In the genomic region with DNA sequence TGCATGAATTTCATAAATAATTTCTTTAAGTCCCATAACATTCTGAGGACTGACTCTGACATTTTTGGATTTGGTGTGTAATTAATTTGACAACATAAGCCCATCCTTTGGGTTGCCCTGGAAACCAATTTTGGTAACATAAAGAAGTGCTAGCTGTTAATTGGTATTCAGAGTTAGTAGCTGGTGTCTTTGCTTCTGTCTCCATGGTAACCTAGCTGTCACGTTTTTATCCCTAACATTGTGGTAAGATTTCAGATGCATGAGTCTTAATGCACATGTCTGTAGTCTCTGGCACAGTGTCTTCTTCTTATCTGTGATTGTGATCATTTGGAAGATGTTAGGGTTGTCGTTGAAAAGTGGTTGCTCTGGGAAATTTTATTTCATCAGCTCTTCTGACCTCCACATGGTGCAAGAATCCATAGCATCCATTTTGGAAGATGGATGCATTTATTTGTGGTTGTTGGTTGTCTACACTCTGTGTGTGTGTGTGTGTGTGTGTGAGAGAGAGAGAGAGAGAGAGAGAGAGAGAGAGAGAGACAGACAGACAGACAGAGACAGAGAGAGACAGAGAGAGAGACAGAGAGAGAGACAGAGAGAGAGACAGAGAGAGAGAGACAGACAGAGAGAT, we compare ENCODE assay signal across 16 mouse cellular contexts.
DNase-seq lines count a peak whose midpoint lies in the region; ATAC-seq and TF ChIP-seq lines count a peak whose summit lies in the region.
"Had no signal": no experiment of that assay in that cellular context is flagged by ENCODE, and none has a peak within 500 bp of the region (broad histone marks: within the 10 kb centered on the region; RNA-seq: fewer than 3 reads in every experiment).

No protein-coding gene starts in this region.

- TF ChIP-seq CTCF in olfactory bulb, adult 2 months (IDR thresholded peaks at IDR 0.05; ENCODE audit: insufficient read depth, low read depth, low read length), result no peak

- H3K4me1 ChIP-seq in forebrain, embryonic 15.5 days, result peaks cover 11% of the 10 kb centered on the region
- no peaks in the 10 kb centered on the region for H3K4me1 ChIP-seq in olfactory bulb, adult 2 months (ENCODE audit: control insufficient read depth, insufficient read depth, low read length)
- H3K4me1 ChIP-seq: embryonic facial prominence, embryonic 12.5 days; heart, embryonic 10.5 days; kidney, embryonic 15.5 days; liver, embryonic 15.5 days had no signal

- no peak for TF ChIP-seq POLR2A in olfactory bulb, adult 2 months (IDR thresholded peaks at IDR 0.05; ENCODE audit: insufficient read depth, low read depth, low read length)

- 14% methylated on average over 2 of the region's 2 CpGs for WGBS in forebrain, embryonic 15.5 days
- 15% methylated on average over 2 of the region's 2 CpGs for WGBS in olfactory bulb, adult 2 months

- peak; percentile 46 for DNase-seq in left cerebral cortex, adult 11 months (ENCODE audit: low spot score)
- DNase-seq in left cerebral cortex, postnatal 4 days, result no peak
- DNase-seq in left cerebral cortex, adult 9 months (ENCODE audit: low spot score in 2 of 2), result peak; percentile 56 to 75
- DNase-seq in lung, postnatal 25 days (ENCODE audit: low spot score), result no peak
- DNase-seq in ovary, postnatal 14 days (ENCODE audit: low spot score), result no peak
- no peak for DNase-seq in kidney, postnatal 36 days
- DNase-seq: adrenal gland, adult 8-10 months had no signal

- H3K9me3 ChIP-seq in forebrain, embryonic 15.5 days, result no peaks in the 10 kb centered on the region
- H3K9me3 ChIP-seq: embryonic facial prominence, embryonic 12.5 days; heart, embryonic 10.5 days; kidney, embryonic 15.5 days; liver, embryonic 15.5 days had no signal

- H3K9ac ChIP-seq in forebrain, embryonic 15.5 days (replicated peaks), result no peak overlapping the region
- H3K9ac ChIP-seq: embryonic facial prominence, embryonic 12.5 days; kidney, embryonic 15.5 days; liver, embryonic 15.5 days had no signal

- peak; percentile 97 for ATAC-seq in forebrain, embryonic 15.5 days (replicated peaks)
- ATAC-seq: CD4-positive, CD25-positive, alpha-beta regulatory T cell, adult 4 months; Patski had no signal

- no peak overlapping the region for H3K4me2 ChIP-seq in forebrain, embryonic 15.5 days (replicated peaks)
- H3K4me2 ChIP-seq: embryonic facial prominence, embryonic 12.5 days; kidney, embryonic 15.5 days; liver, embryonic 15.5 days had no signal

- intact Hi-C loops in left cerebral cortex, postnatal 4 days (cut with DNase I), result loop anchor here (10.0 kb wide), 2 partner anchors 245 to 315 kb away; no protein-coding TSS in a partner anchor

- H3K27ac ChIP-seq in forebrain, embryonic 15.5 days (replicated peaks), result peak overlapping the region; percentile 82
- H3K27ac ChIP-seq in olfactory bulb, adult 2 months (ENCODE audit: insufficient read depth, low read depth, low read length), result peak overlapping the region; percentile 73
- H3K27ac ChIP-seq: embryonic facial prominence, embryonic 12.5 days; heart, embryonic 10.5 days; kidney, embryonic 15.5 days; liver, embryonic 15.5 days; stomach, postnatal 0 days had no signal

- no peaks in the 10 kb centered on the region for H3K36me3 ChIP-seq in forebrain, embryonic 15.5 days
- H3K36me3 ChIP-seq: embryonic facial prominence, embryonic 12.5 days; heart, embryonic 10.5 days; kidney, embryonic 15.5 days; liver, embryonic 15.5 days had no signal

- H3K4me3 ChIP-seq in forebrain, embryonic 15.5 days, result no peak overlapping the region
- H3K4me3 ChIP-seq in olfactory bulb, adult 2 months (ENCODE audit: insufficient read depth, low read depth, low read length), result no peak overlapping the region
- H3K4me3 ChIP-seq: embryonic facial prominence, embryonic 12.5 days; heart, embryonic 10.5 days; kidney, embryonic 15.5 days; liver, embryonic 15.5 days had no signal

- H3K27me3 ChIP-seq in forebrain, embryonic 15.5 days, result no peaks in the 10 kb centered on the region
- H3K27me3 ChIP-seq: embryonic facial prominence, embryonic 12.5 days; kidney, embryonic 15.5 days; liver, embryonic 15.5 days; Patski had no signal

Comparison
In these comparisons a context has a peak if more than half of its experiments do, and no peak if none do; other contexts are left out.
1. DNase-seq: peak in left cerebral cortex, adult 11 months (single experiment) and left cerebral cortex, adult 9 months (2 of 2); none in left cerebral cortex, postnatal 4 days (single experiment), lung, postnatal 25 days (single experiment), ovary, postnatal 14 days (single experiment) and kidney, postnatal 36 days (0 of 2).